In genomic region chr10:70225760-70226159, GRCm38 (mm10) we compare ENCODE assay signal across 19 mouse cellular contexts. TPM values are rescaled to one million over a fixed set of nuclear protein-coding genes. Genes with fewer than 3 reads are reported as not detected.
DNase-seq lines count a peak whose midpoint lies in the region; ATAC-seq and TF ChIP-seq lines count a peak whose summit lies in the region.
"Had no signal": no experiment of that assay in that cellular context is flagged by ENCODE, and none has a peak within 500 bp of the region (broad histone marks: within the 10 kb centered on the region; RNA-seq: fewer than 3 reads in every experiment).

No protein-coding gene starts in this region.

- ATAC-seq in heart, embryonic 11.5 days (replicated peaks; ENCODE audit: insufficient number of reproducible peaks, low FRiP score, low TSS enrichment) = no peak
- no peak for ATAC-seq in kidney, postnatal 0 days (replicated peaks; ENCODE audit: low FRiP score, low read depth)
- peak; percentile 74 for ATAC-seq in lung, embryonic 14.5 days (ENCODE audit: insufficient read depth)
- no peak for ATAC-seq in midbrain, embryonic 11.5 days (ENCODE audit: low FRiP score)

- H3K36me3 ChIP-seq in heart, adult 2 months (ENCODE audit: control insufficient read depth, insufficient read depth, low read length) = no peaks in the 10 kb centered on the region
- no peaks in the 10 kb centered on the region for H3K36me3 ChIP-seq in heart, embryonic 11.5 days (ENCODE audit: control insufficient read depth, insufficient read depth, low read length)
- no peaks in the 10 kb centered on the region for H3K36me3 ChIP-seq in kidney, postnatal 0 days (ENCODE audit: insufficient read depth, low read length)
- H3K36me3 ChIP-seq in lung, embryonic 14.5 days (ENCODE audit: insufficient read depth) = no peaks in the 10 kb centered on the region
- H3K36me3 ChIP-seq in small intestine, adult 2 months (ENCODE audit: control insufficient read depth, insufficient read depth, low read length) = no peaks in the 10 kb centered on the region
- no peaks in the 10 kb centered on the region for H3K36me3 ChIP-seq in midbrain, embryonic 11.5 days (ENCODE audit: control insufficient read depth, insufficient read depth, low read length)
- H3K36me3 ChIP-seq: embryonic facial prominence, embryonic 12.5 days; forebrain, embryonic 10.5 days; G1E; heart, embryonic 15.5 days; neural tube, embryonic 15.5 days had no signal

- H3K79me2 ChIP-seq in heart, adult 2 months (replicated peaks; ENCODE audit: control insufficient read depth, insufficient read depth, low read length) = no peaks in the 10 kb centered on the region

- intact Hi-C loops in heart, adult 2 months (cut with DNase I) = no loop called here

- no peaks in the 10 kb centered on the region for H3K4me1 ChIP-seq in heart, adult 2 months (ENCODE audit: control insufficient read depth, insufficient read depth, low read length)
- H3K4me1 ChIP-seq in heart, embryonic 11.5 days (ENCODE audit: control insufficient read depth, insufficient read depth, low read length) = no peaks in the 10 kb centered on the region
- no peaks in the 10 kb centered on the region for H3K4me1 ChIP-seq in kidney, postnatal 0 days (replicated peaks; ENCODE audit: insufficient read depth, low read length)
- peaks cover 7% of the 10 kb centered on the region; the same call in 1 of the 2 replicates for H3K4me1 ChIP-seq in lung, embryonic 14.5 days (ENCODE audit: insufficient read depth)
- H3K4me1 ChIP-seq in small intestine, adult 2 months (ENCODE audit: control insufficient read depth, insufficient read depth, insufficient read length, low read length) = peaks cover 2% of the 10 kb centered on the region; the same call in 1 of the 2 replicates
- H3K4me1 ChIP-seq in midbrain, embryonic 11.5 days (ENCODE audit: control insufficient read depth, insufficient read depth, low read length) = no peaks in the 10 kb centered on the region
- H3K4me1 ChIP-seq: embryonic facial prominence, embryonic 12.5 days; heart, embryonic 15.5 days; neural tube, embryonic 15.5 days had no signal

- WGBS in heart, adult 2 months = 39% methylated on average over 6 of the region's 6 CpGs
- WGBS in heart, embryonic 11.5 days (ENCODE audit: insufficient replicate concordance) = 69% methylated on average over 6 of the region's 6 CpGs
- WGBS in kidney, postnatal 0 days = 56% methylated on average over 6 of the region's 6 CpGs
- WGBS in lung, embryonic 14.5 days = 21% methylated on average over 6 of the region's 6 CpGs
- 68% methylated on average over 6 of the region's 6 CpGs for WGBS in small intestine, adult 2 months
- WGBS in midbrain, embryonic 11.5 days = 81% methylated on average over 6 of the region's 6 CpGs

- no peaks in the 10 kb centered on the region for H3K27me3 ChIP-seq in heart, adult 2 months (ENCODE audit: control insufficient read depth, insufficient read depth, low read length)
- no peaks in the 10 kb centered on the region for H3K27me3 ChIP-seq in heart, embryonic 11.5 days (ENCODE audit: control insufficient read depth, insufficient read depth, low read length)
- H3K27me3 ChIP-seq in kidney, postnatal 0 days (ENCODE audit: insufficient read depth, low read length) = no peaks in the 10 kb centered on the region
- no peaks in the 10 kb centered on the region for H3K27me3 ChIP-seq in lung, embryonic 14.5 days (ENCODE audit: insufficient read depth, low read length)
- H3K27me3 ChIP-seq in small intestine, adult 2 months (ENCODE audit: control insufficient read depth, insufficient read depth, low read length) = no peaks in the 10 kb centered on the region
- no peaks in the 10 kb centered on the region for H3K27me3 ChIP-seq in midbrain, embryonic 11.5 days (ENCODE audit: control insufficient read depth, insufficient read depth, low read length)
- H3K27me3 ChIP-seq: embryonic facial prominence, embryonic 12.5 days; heart, embryonic 15.5 days; neural tube, embryonic 15.5 days had no signal

- no peak for TF ChIP-seq POLR2A in heart, adult 2 months (IDR thresholded peaks at IDR 0.05; ENCODE audit: insufficient read depth, low read depth, low read length)
- TF ChIP-seq POLR2A in small intestine, adult 2 months (IDR thresholded peaks at IDR 0.05; ENCODE audit: low read depth, low read length) = no peak

- H3K9ac ChIP-seq in heart, adult 2 months (ENCODE audit: low read depth, low read length) = no peak overlapping the region
- no peak overlapping the region for H3K9ac ChIP-seq in heart, embryonic 11.5 days (ENCODE audit: low read depth, low read length)
- no peak overlapping the region for H3K9ac ChIP-seq in kidney, postnatal 0 days (ENCODE audit: low read depth, low read length)
- H3K9ac ChIP-seq in lung, embryonic 14.5 days = no peak overlapping the region
- H3K9ac ChIP-seq in midbrain, embryonic 11.5 days (ENCODE audit: low read length) = no peak overlapping the region
- H3K9ac ChIP-seq: embryonic facial prominence, embryonic 12.5 days; heart, embryonic 15.5 days; neural tube, embryonic 15.5 days had no signal

- TF ChIP-seq EP300 in heart, adult 2 months (IDR thresholded peaks at IDR 0.05; ENCODE audit: insufficient read depth, low read depth, low read length) = no peak

- peak in 1 of 2 experiments; percentile 29 for DNase-seq in heart, adult 2 months
- DNase-seq in kidney, postnatal 0 days (ENCODE audit: low spot score) = peak; percentile 28
- no peak for DNase-seq in kidney, postnatal 14 days
- peak; percentile 86 for DNase-seq in lung, embryonic 14.5 days
- no peak for DNase-seq in midbrain, embryonic 11.5 days (ENCODE audit: low spot score, missing footprints)
- DNase-seq: adrenal gland, postnatal 10 days; cerebellum, postnatal 14 days; liver; thymus, adult 2 months had no signal

- H3K4me3 ChIP-seq in heart, adult 2 months = no peak overlapping the region
- no peak overlapping the region for H3K4me3 ChIP-seq in heart, embryonic 11.5 days (ENCODE audit: low read depth, low read length)
- no peak overlapping the region for H3K4me3 ChIP-seq in kidney, postnatal 0 days (replicated peaks; ENCODE audit: low read depth, low read length)
- no peak overlapping the region for H3K4me3 ChIP-seq in lung, embryonic 14.5 days (ENCODE audit: low read depth, low read length)
- H3K4me3 ChIP-seq in small intestine, adult 2 months (ENCODE audit: low read depth, low read length) = no peak overlapping the region
- H3K4me3 ChIP-seq in midbrain, embryonic 11.5 days (ENCODE audit: low read depth, low read length) = no peak overlapping the region
- H3K4me3 ChIP-seq: embryonic facial prominence, embryonic 12.5 days; forebrain, embryonic 10.5 days; heart, embryonic 15.5 days; neural tube, embryonic 15.5 days had no signal

- no peak for TF ChIP-seq CTCF in heart, adult 2 months (IDR thresholded peaks at IDR 0.05)
- TF ChIP-seq CTCF in kidney, postnatal 0 days (IDR thresholded peaks at IDR 0.05; ENCODE audit: low read depth) = no peak
- no peak for TF ChIP-seq CTCF in lung, embryonic 14.5 days (IDR thresholded peaks at IDR 0.05; ENCODE audit: low read depth)
- TF ChIP-seq CTCF in small intestine, adult 2 months (IDR thresholded peaks at IDR 0.05; ENCODE audit: extremely low read depth, insufficient read length, insufficient replicate concordance, low read depth, low read length) = no peak

- peak overlapping the region; percentile 31; the same call in 1 of the 2 replicates for H3K27ac ChIP-seq in heart, adult 2 months
- no peak overlapping the region for H3K27ac ChIP-seq in heart, embryonic 11.5 days (ENCODE audit: low read depth, low read length)
- H3K27ac ChIP-seq in kidney, postnatal 0 days = no peak overlapping the region
- no peak overlapping the region for H3K27ac ChIP-seq in lung, embryonic 14.5 days (ENCODE audit: low read depth)
- peak overlapping the region; percentile 21; the same call in 1 of the 2 replicates for H3K27ac ChIP-seq in small intestine, adult 2 months (ENCODE audit: insufficient read depth, low read depth, low read length)
- H3K27ac ChIP-seq in midbrain, embryonic 11.5 days (ENCODE audit: low read depth, low read length) = no peak overlapping the region
- H3K27ac ChIP-seq: embryonic facial prominence, embryonic 12.5 days; forebrain, embryonic 10.5 days; heart, embryonic 15.5 days; neural tube, embryonic 15.5 days had no signal

- no peak overlapping the region for H3K4me2 ChIP-seq in heart, embryonic 11.5 days
- no peak overlapping the region for H3K4me2 ChIP-seq in kidney, postnatal 0 days (ENCODE audit: low read length)
- no peak overlapping the region for H3K4me2 ChIP-seq in lung, embryonic 14.5 days
- no peak overlapping the region for H3K4me2 ChIP-seq in midbrain, embryonic 11.5 days
- H3K4me2 ChIP-seq: embryonic facial prominence, embryonic 12.5 days; heart, embryonic 15.5 days; neural tube, embryonic 15.5 days had no signal

- H3K9me3 ChIP-seq in heart, embryonic 11.5 days (replicated peaks; ENCODE audit: control insufficient read depth, low read length) = no peaks in the 10 kb centered on the region
- H3K9me3 ChIP-seq in kidney, postnatal 0 days (replicated peaks; ENCODE audit: low read length) = no peaks in the 10 kb centered on the region
- H3K9me3 ChIP-seq in lung, embryonic 14.5 days (ENCODE audit: low read depth, low read length) = no peaks in the 10 kb centered on the region
- H3K9me3 ChIP-seq in midbrain, embryonic 11.5 days (ENCODE audit: control insufficient read depth, low read length) = no peaks in the 10 kb centered on the region
- H3K9me3 ChIP-seq: embryonic facial prominence, embryonic 12.5 days; forebrain, embryonic 10.5 days; heart, embryonic 15.5 days; neural tube, embryonic 15.5 days had no signal

RNA-seq across cellular contexts. Expression of gene Slc16a9, which starts 19.1 kb away (rescaled TPM):
- total RNA-seq in heart, adult 2 months (2021) = 1 to 10 TPM; 3.1 to 3.2 TPM
- polyA plus RNA-seq in heart, adult 2 months (2012; rRNA removed) = 4.6 and 5.7 TPM in 2 replicates
- 0.53 and 0.79 TPM in 2 replicates for polyA plus RNA-seq in heart, embryonic 11.5 days (2014; fragmentation: Nextera tagmentation; extraction: Ambion mirVana)
- polyA plus RNA-seq in kidney, postnatal 0 days (2015; fragmentation: Nextera tagmentation; extraction: Ambion mirVana) = 6.7 and 7.5 TPM in 2 replicates
- polyA plus RNA-seq in lung, embryonic 14.5 days (2014; fragmentation: Nextera tagmentation; extraction: Ambion mirVana) = 6.3 and 6.9 TPM in 2 replicates
- 0.35 and 6.0 TPM in 2 replicates for polyA plus RNA-seq in small intestine, adult 2 months (2012; rRNA removed)
- 0.29 and 0.48 TPM in 2 replicates for polyA plus RNA-seq in midbrain, embryonic 11.5 days (2014; fragmentation: Nextera tagmentation; extraction: Ambion mirVana)
- polyA plus RNA-seq: G1E had no signal

RNA-seq across cellular contexts. Expression of gene Mrln, which starts 21.3 kb away (rescaled TPM):
- 1 to 10 TPM; 3.0 to 3.4 TPM for total RNA-seq in heart, adult 2 months (2021)
- 4.1 and 5.2 TPM in 2 replicates for polyA plus RNA-seq in heart, adult 2 months (2012; rRNA removed)
- polyA plus RNA-seq in heart, embryonic 11.5 days (2014; fragmentation: Nextera tagmentation; extraction: Ambion mirVana) = 0.49 and 0.77 TPM in 2 replicates
- 6.0 and 9.8 TPM in 2 replicates for polyA plus RNA-seq in kidney, postnatal 0 days (2015; fragmentation: Nextera tagmentation; extraction: Ambion mirVana)
- polyA plus RNA-seq in lung, embryonic 14.5 days (2014; fragmentation: Nextera tagmentation; extraction: Ambion mirVana) = 0.50 TPM in 1 of 2 replicates, not detected in the other
- polyA plus RNA-seq in small intestine, adult 2 months (2012; rRNA removed) = not detected in 2 replicates
- 0.65 TPM in 1 of 2 replicates, not detected in the other for polyA plus RNA-seq in midbrain, embryonic 11.5 days (2014; fragmentation: Nextera tagmentation; extraction: Ambion mirVana)
- total RNA-seq: layer of hippocampus, adult 8-10 months; left cerebral cortex, postnatal 14 days; megakaryocyte, adult 5-6 weeks had no signal
- polyA plus RNA-seq: G1E had no signal

Comparison
In these comparisons a context has a peak if more than half of its experiments do, and no peak if none do; other contexts are left out.
1. DNase-seq: peak in kidney, postnatal 0 days (single experiment) and lung, embryonic 14.5 days (single experiment); none in kidney, postnatal 14 days (single experiment) and midbrain, embryonic 11.5 days (single experiment).
2. H3K27ac ChIP-seq: peak in heart, adult 2 months (single experiment) and small intestine, adult 2 months (single experiment); none in heart, embryonic 11.5 days (single experiment), kidney, postnatal 0 days (single experiment), lung, embryonic 14.5 days (single experiment) and midbrain, embryonic 11.5 days (single experiment).